Mouse (Mus musculus): ENCODE results near the gene Lst1. TPM values are rescaled to one million over a fixed set of nuclear protein-coding genes. Genes with fewer than 3 reads are reported as not detected.
A peak's percentile ranks its signal among the peaks of the same experiment; 100 is the strongest.

The Lst1 gene
- total RNA-seq, 1 experiment, result 2.7 TPM

DNA sequence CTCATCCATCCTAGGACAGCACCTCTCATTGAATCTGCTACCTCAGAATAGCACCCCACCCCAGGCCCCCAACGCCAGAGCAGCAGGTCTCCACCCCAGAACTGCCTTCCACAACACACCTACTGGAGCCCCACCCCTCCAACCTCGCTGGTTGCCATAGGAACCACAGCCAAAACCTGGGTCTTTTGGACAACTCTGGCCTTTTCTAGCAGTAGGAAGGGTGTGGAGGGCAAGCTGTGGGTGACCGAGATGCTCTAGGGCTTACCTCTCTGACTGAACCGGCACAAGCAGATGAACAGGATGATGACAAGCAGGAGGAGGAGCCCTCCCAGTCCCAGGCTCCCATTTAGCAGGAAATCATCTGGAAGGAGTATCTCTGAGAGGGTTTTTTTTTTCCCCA, 1.6 kb downstream of the Lst1 start:
- Histone ChIP-seq H3K4me1 (ENCODE audit: control insufficient read depth in 2 of 2, insufficient read depth in 2 of 2, low read length in 2 of 2, poor library complexity in 1 of 2) (peaks cover 7 to 33% of the 10 kb centered on the region in 2 experiments), H3K36me3 (ENCODE audit: control insufficient read depth, insufficient read depth, low read length, poor library complexity, severe bottlenecking) (no peaks in the 10 kb centered on the region), H3K9me3 (ENCODE audit: control insufficient read depth, insufficient read depth, low read depth, low read length) (no peaks in the 10 kb centered on the region), H3K4me3 (ENCODE audit: insufficient read depth in 1 of 2, low read depth in 1 of 2, low read length in 2 of 2, poor library complexity in 1 of 2, severe bottlenecking in 1 of 2) (peak overlapping the region; percentile 36 to 37), H3K9ac (ENCODE audit: insufficient read depth, low read depth, low read length, poor library complexity, severe bottlenecking) (no peak overlapping the region), H3K27ac (ENCODE audit: insufficient read depth, low read depth, low read length, poor library complexity, severe bottlenecking) (peak overlapping the region; percentile 91)
- DNase-seq (ENCODE audit: low read depth, low spot score), result peak; percentile 88
- in situ Hi-C loops (cut with MboI; ENCODE audit: low sequenced_read_pairs in 2 of 2, unreplicated experiment in 2 of 2), result no loop called here
- TF ChIP-seq ZNF384 (IDR thresholded peaks at IDR 0.05; ENCODE audit: low read depth, low read length), result 0 out of 2 replicates have a peak, but pooled peaks have one; percentile 3
- TF ChIP-seq ZC3H11A (IDR thresholded peaks at IDR 0.05; ENCODE audit: borderline replicate concordance, low read depth, low read length), result no peak
- TF ChIP-seq CHD2 (IDR thresholded peaks at IDR 0.05; ENCODE audit: low read depth, low read length), result no peak
- no peak for TF ChIP-seq MAFK (IDR thresholded peaks at IDR 0.05; ENCODE audit: insufficient read depth, low read depth, low read length)
- TF ChIP-seq HCFC1 (IDR thresholded peaks at IDR 0.05; ENCODE audit: borderline replicate concordance, insufficient read depth, low read length), result no peak

DNA sequence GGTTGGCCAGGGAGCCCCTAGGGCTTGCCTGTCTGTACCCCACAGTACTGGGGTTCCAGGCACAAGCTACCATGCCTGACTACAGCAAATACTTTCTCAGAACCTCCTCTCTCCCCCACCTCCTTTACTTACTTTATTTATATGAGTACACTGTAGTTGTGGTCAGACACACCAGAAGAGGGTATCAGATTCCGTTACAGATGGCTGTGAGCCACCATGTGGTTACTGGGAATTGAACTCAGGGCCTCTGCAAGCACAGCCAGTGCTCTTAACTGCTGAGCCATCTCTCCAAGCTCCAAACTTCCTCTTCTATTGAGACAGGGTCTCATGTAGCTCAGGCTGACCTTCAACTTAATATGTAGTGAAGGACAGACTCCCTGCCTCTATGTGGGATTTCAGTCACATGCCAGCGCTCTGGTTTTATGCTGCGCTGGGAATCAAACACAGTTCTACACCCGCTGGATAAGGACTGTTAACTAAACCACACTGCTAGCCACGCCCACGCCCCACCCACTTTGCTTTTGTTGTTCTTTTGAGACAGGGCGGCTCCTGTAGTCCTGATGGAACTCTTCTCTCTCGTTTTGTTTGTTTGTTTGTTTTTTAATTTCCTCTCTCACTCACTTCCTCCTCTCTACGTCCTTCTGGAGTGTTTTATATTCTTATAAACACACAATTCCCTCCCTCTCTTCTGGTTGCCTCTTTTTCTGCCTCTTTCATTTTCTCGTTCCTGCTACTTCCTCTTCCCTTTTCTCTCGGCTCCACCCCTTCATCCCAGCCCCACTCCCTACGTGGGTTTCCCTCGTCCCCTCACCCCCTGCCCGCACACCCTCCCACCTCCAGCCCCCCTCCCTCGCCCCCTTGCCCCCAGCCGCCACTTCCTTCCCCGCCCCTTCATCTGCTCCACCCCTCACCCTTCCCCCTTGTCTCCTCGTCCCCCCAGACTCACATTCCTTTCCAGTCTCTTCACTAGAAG, 2.3 kb downstream of the Lst1 start:
- Histone ChIP-seq H3K9ac (ENCODE audit: insufficient read depth, low read depth, low read length, poor library complexity, severe bottlenecking) (no peak overlapping the region; the same call in 1 of the 2 replicates), H3K4me1 (ENCODE audit: control insufficient read depth in 2 of 2, insufficient read depth in 2 of 2, low read length in 2 of 2, poor library complexity in 1 of 2) (peaks cover 7 to 33% of the 10 kb centered on the region in 2 experiments), H3K36me3 (ENCODE audit: control insufficient read depth, insufficient read depth, low read length, poor library complexity, severe bottlenecking) (no peaks in the 10 kb centered on the region), H3K4me3 (ENCODE audit: insufficient read depth in 1 of 2, low read depth in 1 of 2, low read length in 2 of 2, poor library complexity in 1 of 2, severe bottlenecking in 1 of 2) (peak overlapping the region; percentile 37 to 82), H3K27ac (ENCODE audit: insufficient read depth, low read depth, low read length, poor library complexity, severe bottlenecking) (peak overlapping the region; percentile 91), H3K9me3 (ENCODE audit: control insufficient read depth, insufficient read depth, low read depth, low read length) (no peaks in the 10 kb centered on the region)
- peak; percentile 98 for DNase-seq (ENCODE audit: low read depth, low spot score)
- in situ Hi-C loops (cut with MboI; ENCODE audit: low sequenced_read_pairs in 2 of 2, unreplicated experiment in 2 of 2), result no loop called here
- TF ChIP-seq MAFK (IDR thresholded peaks at IDR 0.05; ENCODE audit: insufficient read depth, low read depth, low read length), result no peak
- TF ChIP-seq ZC3H11A (IDR thresholded peaks at IDR 0.05; ENCODE audit: borderline replicate concordance, low read depth, low read length), result no peak
- TF ChIP-seq HCFC1 (IDR thresholded peaks at IDR 0.05; ENCODE audit: borderline replicate concordance, insufficient read depth, low read length), result no peak
- no peak for TF ChIP-seq ZNF384 (IDR thresholded peaks at IDR 0.05; ENCODE audit: low read depth, low read length)
- TF ChIP-seq CHD2 (IDR thresholded peaks at IDR 0.05; ENCODE audit: low read depth, low read length), result no peak

- H3K4me3 ChIP-seq (ENCODE audit: insufficient read depth in 1 of 2, low read depth in 1 of 2, low read length in 2 of 2, poor library complexity in 1 of 2, severe bottlenecking in 1 of 2), result no peak overlapping the region
- no peak for DNase-seq (ENCODE audit: low read depth, low spot score)
- H3K4me1 ChIP-seq (ENCODE audit: control insufficient read depth in 2 of 2, insufficient read depth in 2 of 2, low read length in 2 of 2, poor library complexity in 1 of 2), result peaks cover 0 to 9% of the 10 kb centered on the region in 2 experiments; a peak in 1 of 4 replicates
- no peak overlapping the region for H3K9ac ChIP-seq (ENCODE audit: insufficient read depth, low read depth, low read length, poor library complexity, severe bottlenecking)
- TF ChIP-seq CHD2 (IDR thresholded peaks at IDR 0.05; ENCODE audit: low read depth, low read length) (no peak), MAFK (IDR thresholded peaks at IDR 0.05; ENCODE audit: insufficient read depth, low read depth, low read length) (no peak), HCFC1 (IDR thresholded peaks at IDR 0.05; ENCODE audit: borderline replicate concordance, insufficient read depth, low read length) (no peak), ZC3H11A (IDR thresholded peaks at IDR 0.05; ENCODE audit: borderline replicate concordance, low read depth, low read length) (no peak)
- no peaks in the 10 kb centered on the region for H3K9me3 ChIP-seq (ENCODE audit: control insufficient read depth, insufficient read depth, low read depth, low read length)
- H3K36me3 ChIP-seq (ENCODE audit: control insufficient read depth, insufficient read depth, low read length, poor library complexity, severe bottlenecking), result no peaks in the 10 kb centered on the region
- in situ Hi-C loops (cut with MboI; ENCODE audit: low sequenced_read_pairs in 2 of 2, unreplicated experiment in 2 of 2), result no loop called here
- no peak overlapping the region for H3K27ac ChIP-seq (ENCODE audit: insufficient read depth, low read depth, low read length, poor library complexity, severe bottlenecking)
These were observed 8.1 kb downstream of the Lst1 start for GRCm38 (mm10) chr17:35180093-35180492.

DNA sequence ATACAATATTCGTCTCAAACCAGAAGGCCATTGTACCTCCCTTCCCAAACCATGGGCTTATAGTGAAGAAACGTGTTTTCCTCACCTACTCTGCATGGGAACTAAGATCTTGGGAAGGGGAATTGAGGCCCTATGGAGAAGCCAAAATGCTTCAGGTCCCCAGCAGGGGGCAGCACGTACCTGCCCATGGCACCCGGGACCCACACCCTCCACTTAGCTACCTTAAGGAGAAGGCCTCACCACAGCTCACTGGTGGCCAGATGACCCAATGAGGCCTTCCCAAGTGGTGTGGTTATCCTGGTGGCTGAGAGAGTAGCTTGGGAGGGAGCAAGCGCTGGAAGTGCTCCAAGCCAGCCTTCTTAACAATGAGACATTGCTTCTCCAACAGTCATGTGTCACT, 9.7 kb downstream of the Lst1 start:
- Histone ChIP-seq H3K4me1 (ENCODE audit: control insufficient read depth in 2 of 2, insufficient read depth in 2 of 2, low read length in 2 of 2, poor library complexity in 1 of 2) (peaks cover 0 to 2% of the 10 kb centered on the region in 2 experiments; a peak in 1 of 4 replicates), H3K4me3 (ENCODE audit: insufficient read depth in 1 of 2, low read depth in 1 of 2, low read length in 2 of 2, poor library complexity in 1 of 2, severe bottlenecking in 1 of 2) (no peak overlapping the region), H3K9me3 (ENCODE audit: control insufficient read depth, insufficient read depth, low read depth, low read length) (no peaks in the 10 kb centered on the region), H3K9ac (ENCODE audit: insufficient read depth, low read depth, low read length, poor library complexity, severe bottlenecking) (no peak overlapping the region), H3K27ac (ENCODE audit: insufficient read depth, low read depth, low read length, poor library complexity, severe bottlenecking) (no peak overlapping the region), H3K36me3 (ENCODE audit: control insufficient read depth, insufficient read depth, low read length, poor library complexity, severe bottlenecking) (no peaks in the 10 kb centered on the region)
- in situ Hi-C loops (cut with MboI; ENCODE audit: low sequenced_read_pairs in 2 of 2, unreplicated experiment in 2 of 2), result no loop called here
- 0 out of 2 replicates have a peak, but pooled peaks have one; percentile 11 for TF ChIP-seq ZC3H11A (IDR thresholded peaks at IDR 0.05; ENCODE audit: borderline replicate concordance, low read depth, low read length)
- TF ChIP-seq HCFC1 (IDR thresholded peaks at IDR 0.05; ENCODE audit: borderline replicate concordance, insufficient read depth, low read length), result no peak
- DNase-seq (ENCODE audit: low read depth, low spot score), result no peak
